Mouse (Mus musculus): ENCODE results near the gene Chac1.

GRCm38 (mm10) chr2:119326161-119327101 is 24.6 kb upstream of the Chac1 start:
- no peak for TF ChIP-seq POLR2AphosphoS2 (IDR thresholded peaks at IDR 0.05; ENCODE audit: insufficient read length, low read depth)
- no peak for TF ChIP-seq REST (IDR thresholded peaks at IDR 0.05; ENCODE audit: insufficient read depth, insufficient read length)
- TF ChIP-seq POLR2A (IDR thresholded peaks at IDR 0.05; ENCODE audit: insufficient read length, low read depth), result no peak

Data from myocyte (in vitro differentiated cells).